Mouse (Mus musculus) olfactory bulb, adult 2 months (tissue): ENCODE results near the gene Pepd.

Experiments used
- CTCF ChIP-seq: fragments of 200-500 bp; IDR thresholded peaks from 2 replicates; pipeline ENCODE4 v1.5.1; 2012; ENCODE audit warnings: low read depth, mild to moderate bottlenecking, low read length, moderate library complexity; ENCODE audit not compliant: insufficient read depth
- POLR2A ChIP-seq: fragments of 200-500 bp; IDR thresholded peaks from 2 replicates; pipeline ENCODE4 v1.6.1; 2012; ENCODE audit warnings: mild to moderate bottlenecking, low read depth, low read length, moderate library complexity; ENCODE audit not compliant: insufficient read depth

GRCm38 (mm10) chr7:34992766-34993165 is 80.6 kb downstream of the Pepd start:
- no peak for TF ChIP-seq CTCF
- TF ChIP-seq POLR2A, result no peak
